Mouse (Mus musculus) brain, embryonic 14.5 days (tissue): ENCODE data around the gene Asb6.

ENCODE experiments used
- CTCF ChIP-seq: fragments of 200-500 bp; IDR thresholded peaks from 2 replicates; pipeline ENCODE4 v1.5.1; 2012; ENCODE audit warnings: inconsistent platforms, mild to moderate bottlenecking, moderate library complexity, borderline replicate concordance; ENCODE audit not compliant: insufficient read depth, insufficient read length; ENCODE audit errors: extremely low read depth
- POLR2A ChIP-seq: fragments of 200-500 bp; IDR thresholded peaks from 2 replicates; pipeline ENCODE4 v1.6.1; 2012; ENCODE audit warnings: mild to moderate bottlenecking, inconsistent platforms, borderline replicate concordance; ENCODE audit not compliant: poor library complexity, insufficient read depth, insufficient read length, severe bottlenecking; ENCODE audit errors: extremely low read depth

DNA sequence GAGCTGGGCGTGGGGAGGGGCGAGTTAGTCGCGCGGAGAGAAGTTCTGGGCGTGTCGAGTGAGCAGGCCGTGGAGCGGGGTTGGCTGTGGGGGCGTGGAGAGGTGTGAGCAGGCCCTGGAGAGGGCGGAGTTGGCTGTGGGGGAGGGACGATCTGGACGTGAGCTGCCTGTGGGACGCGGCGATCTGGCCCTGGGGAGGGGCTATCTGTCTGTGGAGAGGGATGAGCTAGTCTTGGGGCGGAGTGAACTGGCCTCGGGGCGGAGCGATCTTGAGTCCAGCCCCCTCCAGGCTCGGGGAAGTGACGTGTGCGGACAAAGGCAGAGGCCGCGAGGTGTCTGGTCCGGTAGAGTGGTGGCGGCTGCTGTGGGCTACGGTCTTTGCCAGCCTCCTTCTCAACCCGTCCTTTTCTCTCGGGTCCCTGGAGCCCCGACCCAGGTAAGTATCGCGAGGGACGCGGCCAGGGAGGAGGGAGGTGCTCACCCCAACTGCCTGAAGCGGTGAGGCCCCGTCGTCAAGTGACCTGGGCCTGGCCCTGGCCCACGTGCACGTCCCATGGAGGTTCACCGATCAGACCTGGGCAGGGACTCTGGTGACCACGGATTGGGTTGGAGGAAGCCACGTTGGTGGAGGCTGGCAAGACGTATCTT, 22.4 kb downstream of the Asb6 start, which contains the start of gene Ntmt1:
- no peak for TF ChIP-seq CTCF
- TF ChIP-seq POLR2A, result peak; percentile 83; the same call in 1 of the 2 replicates
